Mouse (Mus musculus) B cell, adult 62 days (primary cell): ENCODE data around the gene Cpvl. TPM values are rescaled to one million over a fixed set of nuclear protein-coding genes. Genes with fewer than 3 reads are reported as not detected.

Source experiments
- total RNA-seq: library from RNA; stranded (reverse); gene quantifications from 4 replicates; pipeline ENCODE4 v1.2.4, GENCODE M21; 2023

Cpvl gene
- total RNA-seq, result not detected in 4 replicates

GRCm38 (mm10) chr6:53978571-53978970, at the start of gene Cpvl:
Gene Cpvl (minus strand): TSS chr6:53978671.

Other genes with a start within 250 kb of the Cpvl start
- gene Tril, start 157.8 kb downstream of the Cpvl start, total RNA-seq, result not detected in 4 replicates
- gene Chn2, start 60.9 kb upstream of the Cpvl start, total RNA-seq, result 2.0 to 2.6 TPM (median 2.3 TPM) in 4 replicates